Mouse (Mus musculus) stomach, postnatal 0 days (tissue): ENCODE data around the gene Ostc.

ENCODE experiments used
- CTCF ChIP-seq: IDR thresholded peaks from 2 replicates; pipeline ENCODE4 v1.5.1; 2016; ENCODE audit warnings: antibody characterized with exemption, low read depth, mild to moderate bottlenecking, moderate library complexity
- EP300 ChIP-seq: optimal IDR thresholded peaks from 2 replicates; pipeline ENCODE3; 2016; ENCODE audit warnings: antibody characterized with exemption

DNA sequence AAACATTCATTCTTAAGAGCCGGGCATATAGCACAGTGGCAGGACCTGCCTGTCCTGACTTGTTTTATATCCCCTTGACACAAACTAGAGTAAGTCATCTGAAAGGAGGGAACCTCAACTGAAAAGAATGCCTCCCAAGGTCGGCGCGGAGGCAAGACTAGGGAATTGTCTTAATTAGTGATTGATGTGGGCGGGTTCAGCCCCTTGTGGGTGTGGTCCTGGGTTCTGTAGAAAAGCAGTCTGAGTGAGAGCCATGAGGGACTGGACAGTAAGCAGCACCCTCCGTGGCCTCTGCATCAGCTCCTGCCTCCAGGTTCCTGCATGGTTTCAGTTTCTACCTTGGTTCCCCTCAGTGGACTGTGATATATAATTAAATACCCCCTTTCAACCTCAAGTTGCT, 7.0 kb downstream of the Ostc start:
- TF ChIP-seq CTCF (no peak), EP300 (no peak)
